In genomic region chr16:24176057-24176456, GRCm38 (mm10) we compare ENCODE assay signal across 12 mouse cellular contexts.
DNase-seq lines count a peak whose midpoint lies in the region; ATAC-seq lines count a peak whose summit lies in the region.
"Had no signal": no experiment of that assay in that cellular context is flagged by ENCODE, and none has a peak within 500 bp of the region (broad histone marks: within the 10 kb centered on the region; RNA-seq: fewer than 3 reads in every experiment).

No protein-coding gene starts in this region.

- no peak overlapping the region for H3K27ac ChIP-seq in midbrain, embryonic 15.5 days
- H3K27ac ChIP-seq: limb, embryonic 13.5 days had no signal

- H3K9me3 ChIP-seq in midbrain, embryonic 15.5 days = no peaks in the 10 kb centered on the region
- H3K9me3 ChIP-seq: limb, embryonic 13.5 days had no signal

- no peak overlapping the region for H3K4me3 ChIP-seq in midbrain, embryonic 15.5 days
- H3K4me3 ChIP-seq: limb, embryonic 13.5 days had no signal

- no peak overlapping the region for H3K4me2 ChIP-seq in midbrain, embryonic 15.5 days
- H3K4me2 ChIP-seq: limb, embryonic 13.5 days had no signal

- WGBS in midbrain, embryonic 15.5 days = 55% methylated on average over 2 of the region's 2 CpGs

- H3K27me3 ChIP-seq in midbrain, embryonic 15.5 days (replicated peaks) = no peaks in the 10 kb centered on the region
- H3K27me3 ChIP-seq: limb, embryonic 13.5 days had no signal

- no peaks in the 10 kb centered on the region for H3K36me3 ChIP-seq in midbrain, embryonic 15.5 days (replicated peaks)
- H3K36me3 ChIP-seq: limb, embryonic 13.5 days had no signal

- no peaks in the 10 kb centered on the region for H3K4me1 ChIP-seq in midbrain, embryonic 15.5 days
- H3K4me1 ChIP-seq: limb, embryonic 13.5 days had no signal

- peak; percentile 84 for DNase-seq in heart, adult 11 months
- DNase-seq in heart, adult 9 months (ENCODE audit: low spot score in 2 of 2) = no peak
- DNase-seq in brain, adult 2 months (ENCODE audit: low read depth, low spot score) = peak; percentile 96
- peak; percentile 36 to 65 for DNase-seq in frontal cortex, adult 2 months (ENCODE audit: extremely low spot score in 1 of 2, low spot score in 1 of 2)
- no peak for DNase-seq in urinary bladder, postnatal 10 days (ENCODE audit: low spot score)
- no peak for DNase-seq in MN1 (ENCODE audit: low spot score)
- DNase-seq: gastrocnemius, postnatal 36 days; kidney, adult 8-10 months; lung, postnatal 36 days had no signal

- peak; percentile 48 for ATAC-seq in midbrain, embryonic 15.5 days (replicated peaks)
- ATAC-seq in inflammation-experienced regulatory T-cells, adult 6 months = no peak

- no peak overlapping the region for H3K9ac ChIP-seq in midbrain, embryonic 15.5 days
- H3K9ac ChIP-seq: limb, embryonic 13.5 days had no signal

Comparison
In these comparisons a context has a peak if more than half of its experiments do, and no peak if none do; other contexts are left out.
1. DNase-seq: peak in heart, adult 11 months (single experiment), brain, adult 2 months (single experiment) and frontal cortex, adult 2 months (2 of 2); none in heart, adult 9 months (0 of 2), urinary bladder, postnatal 10 days (single experiment) and MN1 (single experiment).